Mouse (Mus musculus) megakaryocyte, embryonic 14.5 days (primary cell): ENCODE results near the gene Cnnm3. TPM values are rescaled to one million over a fixed set of nuclear protein-coding genes. Genes with fewer than 3 reads are reported as not detected.

Source experiments
- H3K27me3 ChIP-seq: replicated peaks from 2 replicates; pipeline ENCODE3; 2012; ENCODE audit warnings: inconsistent platforms
- H3K36me3 ChIP-seq: replicated peaks from 2 replicates; pipeline ENCODE3; 2012; ENCODE audit warnings: low read length, inconsistent platforms, mixed read lengths
- H3K4me1 ChIP-seq: 2 replicates; pipeline ENCODE4 v1.6.1; 2012; ENCODE audit warnings: inconsistent platforms
- H3K4me3 ChIP-seq: replicated peaks from 2 replicates; pipeline ENCODE3; 2012; ENCODE audit warnings: moderate library complexity, mild to moderate bottlenecking, inconsistent platforms
- H3K9me3 ChIP-seq: 2 replicates; pipeline ENCODE4 v1.6.1; 2012; ENCODE audit warnings: inconsistent platforms
- FLI1 ChIP-seq: IDR thresholded peaks from 2 replicates; pipeline ENCODE4 v1.6.1; 2012; ENCODE audit warnings: low read length, inconsistent platforms, mixed read lengths
- GATA1 ChIP-seq: IDR thresholded peaks from 3 replicates; pipeline ENCODE4 v1.6.1; 2012; ENCODE audit warnings: mixed read lengths, low read length, inconsistent platforms, borderline replicate concordance
- polyA plus RNA-seq: library from polyadenylated mRNA; stranded (reverse); fragments of >175 nt; gene quantifications from 2 replicates; pipeline ENCODE4 v1.2.3, GENCODE M21; 2012; ENCODE audit warnings: low replicate concordance; ENCODE audit not compliant: insufficient read depth

The Cnnm3 gene
- 9.6 and 10.5 TPM in 2 replicates for polyA plus RNA-seq

- Histone ChIP-seq H3K27me3 (no peaks in the 10 kb centered on the region), H3K36me3 (peaks cover 50% of the 10 kb centered on the region), H3K4me3 (peak within 1 kb of the TSS; percentile 99), H3K9me3 (no peaks in the 10 kb centered on the region), H3K4me1 (peaks cover 26% of the 10 kb centered on the region)
- TF ChIP-seq GATA1 (no peak), FLI1 (no peak)
Observed at GRCm38 (mm10) chr1:36511289-36512021, at the start of gene Cnnm3. Cnnm3 (plus strand) TSS chr1:36511867.

- Histone ChIP-seq H3K36me3 (peaks cover 43% of the 10 kb centered on the region), H3K9me3 (peaks cover 2% of the 10 kb centered on the region; the same call in 1 of the 2 replicates), H3K4me3 (no peak overlapping the region), H3K4me1 (peaks cover 83% of the 10 kb centered on the region), H3K27me3 (no peaks in the 10 kb centered on the region)
- TF ChIP-seq GATA1 (no peak), FLI1 (no peak)
Observed at GRCm38 (mm10) chr1:36465641-36466160, 46.0 kb upstream of the Cnnm3 start.

- peaks cover 77% of the 10 kb centered on the region for H3K4me1 ChIP-seq
- peaks cover 40% of the 10 kb centered on the region for H3K36me3 ChIP-seq
- no peaks in the 10 kb centered on the region for H3K9me3 ChIP-seq
- H3K27me3 ChIP-seq = peaks cover 2% of the 10 kb centered on the region
- no peak overlapping the region for H3K4me3 ChIP-seq
- TF ChIP-seq GATA1 = no peak
- no peak for TF ChIP-seq FLI1
Observed at GRCm38 (mm10) chr1:36467446-36467845, 44.2 kb upstream of the Cnnm3 start.

- TF ChIP-seq FLI1 (no peak), GATA1 (no peak)
- Histone ChIP-seq H3K9me3 (no peaks in the 10 kb centered on the region), H3K27me3 (peaks cover 2% of the 10 kb centered on the region), H3K4me1 (peaks cover 82% of the 10 kb centered on the region), H3K36me3 (peaks cover 43% of the 10 kb centered on the region), H3K4me3 (peak overlapping the region; percentile 79)
Observed at GRCm38 (mm10) chr1:36469811-36470444, 41.7 kb upstream of the Cnnm3 start.

- Histone ChIP-seq H3K9me3 (no peaks in the 10 kb centered on the region), H3K4me3 (peak within 1 kb of the TSS; percentile 100), H3K36me3 (peaks cover 42% of the 10 kb centered on the region), H3K4me1 (peaks cover 92% of the 10 kb centered on the region), H3K27me3 (peaks cover 2% of the 10 kb centered on the region)
- no peak for TF ChIP-seq GATA1
- no peak for TF ChIP-seq FLI1
Observed at GRCm38 (mm10) chr1:36471181-36472105, 40.2 kb upstream of the Cnnm3 start, which contains the start of gene Cnnm4. Cnnm4 (plus strand) TSS chr1:36471620.

- no peaks in the 10 kb centered on the region for H3K9me3 ChIP-seq
- H3K4me3 ChIP-seq = peak overlapping the region; percentile 100
- H3K27me3 ChIP-seq = peaks cover 2% of the 10 kb centered on the region
- TF ChIP-seq GATA1 (no peak), FLI1 (no peak)
- peaks cover 92% of the 10 kb centered on the region for H3K4me1 ChIP-seq
- H3K36me3 ChIP-seq = peaks cover 44% of the 10 kb centered on the region
Observed at GRCm38 (mm10) chr1:36472106-36472440, 39.6 kb upstream of the Cnnm3 start.

- Histone ChIP-seq H3K36me3 (peaks cover 44% of the 10 kb centered on the region), H3K27me3 (peaks cover 2% of the 10 kb centered on the region), H3K4me1 (peaks cover 93% of the 10 kb centered on the region), H3K9me3 (no peaks in the 10 kb centered on the region), H3K4me3 (peak overlapping the region; percentile 100)
- TF ChIP-seq GATA1 = no peak
Observed at GRCm38 (mm10) chr1:36473211-36473780, 38.4 kb upstream of the Cnnm3 start.

GRCm38 (mm10) chr1:36474646-36475045 is 37.0 kb upstream of the Cnnm3 start:
- Histone ChIP-seq H3K4me3 (peak overlapping the region; percentile 100), H3K9me3 (no peaks in the 10 kb centered on the region), H3K4me1 (peaks cover 87% of the 10 kb centered on the region), H3K27me3 (peaks cover 2% of the 10 kb centered on the region), H3K36me3 (peaks cover 54% of the 10 kb centered on the region)
- TF ChIP-seq GATA1 (no peak), FLI1 (no peak)

- peaks cover 2% of the 10 kb centered on the region for H3K27me3 ChIP-seq
- no peaks in the 10 kb centered on the region for H3K9me3 ChIP-seq
- H3K4me3 ChIP-seq = peak overlapping the region; percentile 100
- H3K4me1 ChIP-seq = peaks cover 84% of the 10 kb centered on the region
- TF ChIP-seq FLI1 (no peak), GATA1 (no peak)
- peaks cover 64% of the 10 kb centered on the region for H3K36me3 ChIP-seq
Observed at GRCm38 (mm10) chr1:36475480-36476110, 36.1 kb upstream of the Cnnm3 start.
